Mouse (Mus musculus): ENCODE measurements around the gene Cbx7.
"Not testable (repeated sequence)": the region's sequence is repeated elsewhere in the genome, so short reads cannot be mapped to it uniquely, and the experiment has no call there.

Cbx7 gene

GRCm38 (mm10) chr15:79950250-79951025 lies 20.5 kb downstream of the Cbx7 start:
- DNase-seq (ENCODE audit: low read depth, low spot score), result peak; percentile 65

GRCm38 (mm10) chr15:79947681-79948080 lies 23.2 kb downstream of the Cbx7 start:
- no peak for DNase-seq (ENCODE audit: low read depth, low spot score)

- DNase-seq (ENCODE audit: low read depth, low spot score), result peak; percentile 83
These were observed 24.1 kb downstream of the Cbx7 start for GRCm38 (mm10) chr15:79946790-79947189.

- DNase-seq (ENCODE audit: low read depth, low spot score), result peak; percentile 79
These were observed 24.9 kb downstream of the Cbx7 start for GRCm38 (mm10) chr15:79946022-79946421.

- no peak for DNase-seq (ENCODE audit: low read depth, low spot score)
These were observed 26.0 kb downstream of the Cbx7 start for GRCm38 (mm10) chr15:79944948-79945347.

- no peak for DNase-seq (ENCODE audit: low read depth, low spot score)
These were observed 27.3 kb downstream of the Cbx7 start for GRCm38 (mm10) chr15:79943584-79943983.

GRCm38 (mm10) chr15:79942541-79942940 lies 28.4 kb downstream of the Cbx7 start:
- no peak for DNase-seq (ENCODE audit: low read depth, low spot score)

GRCm38 (mm10) chr15:79940932-79941331 lies 30.0 kb downstream of the Cbx7 start:
- DNase-seq (ENCODE audit: low read depth, low spot score), result peak; percentile 70

GRCm38 (mm10) chr15:79939913-79940312 lies 31.0 kb downstream of the Cbx7 start:
- no peak for DNase-seq (ENCODE audit: low read depth, low spot score)

- DNase-seq (ENCODE audit: low read depth, low spot score), result not testable (repeated sequence)
These were observed 31.4 kb downstream of the Cbx7 start for GRCm38 (mm10) chr15:79939501-79939900.

GRCm38 (mm10) chr15:79939020-79939419 lies 31.9 kb downstream of the Cbx7 start:
- DNase-seq (ENCODE audit: low read depth, low spot score), result peak; percentile 84

GRCm38 (mm10) chr15:79936374-79936751 lies 34.6 kb downstream of the Cbx7 start:
- DNase-seq (ENCODE audit: low read depth, low spot score), result no peak

GRCm38 (mm10) chr15:79935654-79936373 lies 35.1 kb downstream of the Cbx7 start:
- DNase-seq (ENCODE audit: low read depth, low spot score), result no peak

GRCm38 (mm10) chr15:79934776-79935175 lies 36.1 kb downstream of the Cbx7 start:
- no peak for DNase-seq (ENCODE audit: low read depth, low spot score)

GRCm38 (mm10) chr15:79933670-79934514 lies 37.0 kb downstream of the Cbx7 start:
- DNase-seq (ENCODE audit: low read depth, low spot score), result peak; percentile 49

- peak; percentile 12 for DNase-seq (ENCODE audit: low read depth, low spot score)
These were observed 37.8 kb downstream of the Cbx7 start for GRCm38 (mm10) chr15:79933052-79933669.

GRCm38 (mm10) chr15:79932323-79932987 lies 38.5 kb downstream of the Cbx7 start:
- DNase-seq (ENCODE audit: low read depth, low spot score), result peak; percentile 95

GRCm38 (mm10) chr15:79931496-79932141 lies 39.3 kb downstream of the Cbx7 start:
- no peak for DNase-seq (ENCODE audit: low read depth, low spot score)

GRCm38 (mm10) chr15:79929734-79930133 lies 41.2 kb downstream of the Cbx7 start:
- no peak for DNase-seq (ENCODE audit: low read depth, low spot score)

GRCm38 (mm10) chr15:79928736-79929135 lies 42.2 kb downstream of the Cbx7 start:
- no peak for DNase-seq (ENCODE audit: low read depth, low spot score)
